Mouse (Mus musculus): Measurements from ENCODE around the gene Tff1.

The Tff1 gene

GRCm38 (mm10) chr17:31153785-31154184 lies 11.3 kb downstream of the Tff1 start:
- no peak for DNase-seq (ENCODE audit: low spot score in 2 of 2)

GRCm38 (mm10) chr17:31152966-31153499 lies 12.0 kb downstream of the Tff1 start:
- DNase-seq (ENCODE audit: low spot score in 2 of 2), result no peak

GRCm38 (mm10) chr17:31152512-31152911 lies 12.6 kb downstream of the Tff1 start:
- DNase-seq (ENCODE audit: low spot score in 2 of 2), result no peak

DNA sequence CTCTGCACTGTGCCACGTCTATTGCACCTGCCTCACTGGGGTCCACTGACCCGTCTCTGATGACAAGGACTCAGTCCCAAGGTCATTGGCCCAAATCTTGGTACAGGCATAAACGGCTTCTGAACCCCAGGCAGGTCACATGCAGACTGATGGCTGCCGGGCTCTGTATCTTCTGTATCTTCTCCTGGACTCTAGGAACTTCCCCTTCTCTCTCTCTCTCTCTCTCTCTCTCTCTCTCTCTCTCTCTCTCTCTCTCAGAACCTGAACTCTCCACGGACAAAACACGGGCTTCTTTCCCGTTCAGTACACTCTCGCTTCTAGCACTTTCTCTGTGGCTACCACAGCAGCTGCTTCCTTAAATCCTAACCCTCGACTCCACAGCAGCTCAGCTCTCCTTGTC lies 19.1 kb downstream of the Tff1 start:
- no peak for DNase-seq (ENCODE audit: low spot score in 2 of 2)

DNA sequence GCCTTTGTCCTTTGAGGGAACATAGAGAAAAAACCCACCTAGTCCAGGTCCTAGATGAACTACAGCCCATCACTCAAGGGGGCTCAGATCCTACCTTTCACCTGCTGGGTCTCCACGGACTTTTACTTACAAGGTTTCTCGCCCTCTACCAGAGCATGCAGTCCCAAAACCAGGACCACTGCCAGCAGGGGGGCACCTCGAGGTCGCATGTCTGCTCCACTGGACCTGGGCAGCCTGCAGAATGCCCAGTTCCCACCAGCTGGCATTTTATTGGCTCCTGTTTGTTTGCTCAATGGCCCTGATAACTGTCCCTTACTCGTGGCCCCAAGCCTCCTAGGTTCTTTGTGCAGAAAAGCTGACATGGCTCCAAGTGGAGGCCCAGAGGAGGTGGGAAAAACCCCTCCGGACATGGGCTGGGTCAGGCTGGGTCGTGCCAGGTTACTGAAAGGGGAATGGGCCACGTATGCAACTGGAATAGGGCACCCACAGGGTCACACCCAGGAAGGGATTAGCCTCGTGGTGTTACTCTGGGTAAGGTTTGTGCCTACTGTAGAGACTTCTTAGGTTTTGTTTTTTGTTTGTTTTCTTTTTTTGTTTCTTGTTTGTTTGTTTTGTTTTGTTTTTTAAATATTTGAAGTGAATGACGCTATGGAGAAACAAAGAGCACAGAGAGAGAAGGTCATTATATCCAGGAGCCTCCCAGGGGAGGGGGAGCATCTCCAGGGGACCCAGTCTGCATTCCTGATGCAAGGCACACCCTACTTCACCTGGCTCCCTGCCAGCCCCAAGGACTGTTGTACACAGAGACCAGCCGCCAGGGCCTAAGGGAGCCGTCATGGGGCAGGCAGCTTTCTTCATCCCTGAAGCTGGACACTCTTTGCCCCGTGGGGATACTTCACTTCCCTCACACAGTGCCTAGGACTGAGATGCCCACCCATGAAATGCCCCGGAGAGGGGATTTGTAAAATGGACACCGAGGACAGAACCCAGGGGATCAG lies 20.7 kb downstream of the Tff1 start, which contains the start of gene Tff2:
Gene Tff2 (minus strand): TSS at position 243 of the 998 bp plus-strand sequence.
- DNase-seq (ENCODE audit: low spot score in 2 of 2), result no peak

DNA sequence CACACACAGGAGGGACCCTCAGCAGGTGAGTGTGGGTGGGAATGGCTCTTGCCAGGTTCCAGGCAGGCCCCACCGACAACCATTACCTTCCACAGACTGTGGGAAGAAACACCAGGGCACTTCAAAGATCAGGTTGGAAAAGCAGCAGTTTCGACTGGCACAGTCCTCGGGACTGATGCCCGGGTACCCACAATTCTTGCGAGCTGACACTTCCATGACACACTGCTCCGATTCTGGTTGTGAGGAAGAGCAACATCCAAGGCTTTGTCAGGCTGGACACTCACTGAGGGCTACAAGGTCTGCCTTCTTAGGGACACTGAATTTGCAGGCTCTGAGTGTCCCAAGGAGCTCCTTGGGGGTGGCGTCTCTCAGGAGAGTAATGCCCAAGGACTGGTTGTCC lies 23.0 kb downstream of the Tff1 start:
- no peak for DNase-seq (ENCODE audit: low spot score in 2 of 2)

DNA sequence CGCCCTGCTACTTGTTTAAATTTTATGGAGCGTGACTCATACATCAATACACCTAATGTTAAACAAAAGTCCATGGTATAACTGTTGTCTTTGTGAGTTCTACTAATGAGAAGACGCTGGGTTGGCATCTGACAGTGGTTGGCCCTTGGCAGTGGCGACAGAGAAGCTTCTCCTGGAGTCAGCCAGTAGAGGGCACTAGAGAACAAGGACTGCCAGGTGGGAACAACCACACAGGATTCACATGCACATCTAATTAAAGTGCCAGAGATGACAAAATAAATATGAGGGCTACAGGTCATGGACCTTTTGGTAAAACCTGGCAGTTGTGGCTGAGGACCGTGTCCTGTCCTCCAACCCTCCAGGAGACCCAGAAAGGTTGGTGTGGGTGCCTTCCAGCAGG lies 26.7 kb downstream of the Tff1 start:
- DNase-seq (ENCODE audit: low spot score in 2 of 2), result peak in 1 of 2 experiments; percentile 32

DNA sequence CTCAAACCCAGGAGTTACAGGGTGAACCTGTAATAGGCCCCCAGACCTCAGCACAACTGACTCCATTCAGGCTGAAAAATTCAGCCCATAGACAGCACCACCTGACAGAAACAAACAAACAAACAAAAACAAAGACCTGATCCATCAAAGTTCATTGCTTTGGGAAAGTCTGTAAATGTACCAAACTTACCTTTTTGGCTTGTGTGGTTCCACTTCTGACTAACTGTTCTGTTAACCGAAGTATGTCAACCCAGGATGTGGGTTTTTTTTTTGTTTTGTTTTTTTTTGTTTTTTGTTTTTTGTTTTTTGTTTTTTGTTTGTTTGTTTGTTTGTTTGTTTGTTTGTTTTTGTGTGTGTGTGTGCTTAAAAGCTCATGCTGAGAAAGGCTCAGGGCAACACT lies 28.3 kb downstream of the Tff1 start:
- no peak for DNase-seq (ENCODE audit: low spot score in 2 of 2)

DNA sequence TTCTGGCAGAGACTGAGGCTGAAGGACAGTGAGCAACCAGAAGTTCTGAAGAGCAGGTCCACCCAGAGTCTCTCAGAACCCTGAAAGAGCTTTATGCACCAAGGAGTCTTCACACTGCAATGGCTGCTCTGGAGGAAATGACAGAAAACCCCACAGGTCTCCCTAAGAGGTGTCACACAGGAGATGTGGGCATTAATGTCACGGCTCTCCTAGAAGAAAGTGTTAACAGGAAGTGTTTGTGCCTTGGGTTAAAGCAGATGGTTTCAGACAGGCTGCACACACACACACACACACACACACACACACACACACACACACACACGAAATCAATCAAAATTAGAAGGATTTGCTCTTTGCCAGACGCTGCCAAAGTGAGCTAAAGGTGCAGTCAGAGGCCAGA lies 28.8 kb downstream of the Tff1 start:
- no peak for DNase-seq (ENCODE audit: low spot score in 2 of 2)

- no peak for DNase-seq (ENCODE audit: low spot score in 2 of 2)
Measured at GRCm38 (mm10) chr17:31134913-31135312, 30.2 kb downstream of the Tff1 start.

GRCm38 (mm10) chr17:31133776-31134175 lies 31.3 kb downstream of the Tff1 start:
- DNase-seq (ENCODE audit: low spot score in 2 of 2), result no peak

- DNase-seq (ENCODE audit: low spot score in 2 of 2), result no peak
Measured at GRCm38 (mm10) chr17:31131269-31131821, 33.7 kb downstream of the Tff1 start.

- no peak for DNase-seq (ENCODE audit: low spot score in 2 of 2)
Measured at GRCm38 (mm10) chr17:31129452-31129851, 35.6 kb downstream of the Tff1 start, which contains the start of gene Tff3. TSS of gene Tff3 (minus strand) at chr17:31129646.

DNA sequence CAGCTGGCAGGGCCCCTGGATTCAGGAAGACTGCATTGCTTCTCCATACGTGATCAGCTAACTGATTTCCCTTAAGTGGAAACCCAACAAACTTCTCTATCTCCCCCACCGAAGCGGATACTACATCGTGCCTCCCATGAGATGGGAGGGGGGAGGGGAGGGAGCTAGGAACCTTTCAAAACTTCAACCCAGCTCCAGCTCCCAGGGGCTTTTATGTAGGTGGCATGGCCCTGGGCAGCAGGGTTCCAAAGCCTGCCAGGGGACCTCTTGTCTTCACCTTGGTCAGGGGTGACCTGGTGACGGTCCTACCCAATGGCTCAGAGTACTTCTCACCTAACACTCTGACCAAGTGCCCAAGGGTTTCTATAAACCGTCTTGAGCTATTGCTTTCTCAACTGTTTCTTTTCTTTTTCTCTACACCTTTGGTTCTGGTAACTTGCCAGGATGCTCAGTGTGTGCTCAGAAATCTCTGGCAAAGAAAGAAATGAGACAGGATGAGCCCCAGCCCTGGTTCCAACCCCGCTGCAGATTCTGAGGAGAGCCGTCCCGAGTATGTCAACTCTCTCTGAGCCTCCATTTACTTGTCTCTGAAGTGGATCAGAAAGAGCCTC lies 36.3 kb downstream of the Tff1 start:
- no peak for DNase-seq (ENCODE audit: low spot score in 2 of 2)

GRCm38 (mm10) chr17:31125548-31126266 lies 39.4 kb downstream of the Tff1 start:
- no peak for DNase-seq (ENCODE audit: low spot score in 2 of 2)

DNA sequence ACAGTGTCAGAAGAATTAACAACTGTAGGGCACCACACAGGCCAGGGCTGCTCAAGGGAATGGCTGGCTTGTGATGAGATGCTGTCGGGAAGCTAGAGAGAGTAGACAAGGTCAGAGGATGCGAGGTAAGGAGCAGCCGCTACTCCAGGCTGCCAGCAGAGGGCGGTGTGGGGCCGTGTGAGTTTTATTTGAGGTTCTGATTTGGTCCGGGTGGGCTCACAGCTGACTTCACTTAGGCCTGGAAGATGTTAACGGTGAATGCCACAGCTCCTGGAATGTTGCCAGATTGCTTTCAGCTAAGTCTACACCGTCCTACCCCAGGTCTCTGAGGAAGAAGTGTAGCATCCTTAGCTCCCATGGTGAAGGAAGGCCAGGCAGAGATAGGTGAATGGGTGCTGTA lies 43.1 kb downstream of the Tff1 start:
- peak in 1 of 2 experiments; percentile 25 for DNase-seq (ENCODE audit: low spot score in 2 of 2)

GRCm38 (mm10) chr17:31119429-31119828 lies 45.6 kb downstream of the Tff1 start:
- DNase-seq (ENCODE audit: low spot score in 2 of 2), result peak; percentile 78 to 81

GRCm38 (mm10) chr17:31117946-31118345 lies 47.1 kb downstream of the Tff1 start:
- no peak for DNase-seq (ENCODE audit: low spot score in 2 of 2)

DNA sequence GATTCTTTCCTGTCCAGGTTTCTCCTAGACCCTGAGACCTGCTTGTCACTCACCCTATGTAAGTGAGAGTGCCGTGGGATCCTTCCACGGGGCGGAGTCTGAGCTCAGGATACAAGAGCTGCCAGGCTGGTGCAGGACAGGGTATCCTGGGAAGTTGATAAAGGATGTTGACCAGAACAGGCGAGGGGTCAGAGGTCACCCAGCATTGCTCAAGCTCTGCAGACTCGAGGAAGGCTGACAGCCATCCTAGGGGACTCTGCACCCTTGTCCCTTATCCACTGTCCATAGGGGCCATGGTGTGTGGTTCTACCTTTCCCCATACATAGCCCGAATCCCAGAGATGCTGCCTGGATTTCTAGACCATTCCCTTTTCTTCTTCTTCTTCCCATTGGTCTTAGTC lies 49.0 kb downstream of the Tff1 start:
- no peak for DNase-seq (ENCODE audit: low spot score in 2 of 2)

GRCm38 (mm10) chr17:31113191-31113856 lies 51.8 kb downstream of the Tff1 start:
- no peak for DNase-seq (ENCODE audit: low spot score in 2 of 2)
